Mouse (Mus musculus) telencephalon, adult 2 months (tissue): ENCODE measurements at regions not wholly inside any gene's neighbourhood (a gene's known extent, or its start where the extent isn't known, plus 50 kb on each side); places are given as distances from the start of the nearest gene placed in this dataset.

ENCODE experiments used
- DNase-seq: peaks from one replicate; pipeline ENCODE4 v3.0.0-alpha.2; 2011; ENCODE audit warnings: low read depth, low spot score

- no peak for DNase-seq
These were observed 172.7 kb upstream of the Klf4 start for GRCm38 (mm10) chr4:55704921-55705320.

GRCm38 (mm10) chr4:55703346-55703916 is 171.2 kb upstream of the Klf4 start:
- DNase-seq = no peak

GRCm38 (mm10) chr4:55701334-55701733 is 169.1 kb upstream of the Klf4 start:
- DNase-seq = no peak

- DNase-seq = no peak
These were observed 167.7 kb upstream of the Klf4 start for GRCm38 (mm10) chr4:55699917-55700316.

GRCm38 (mm10) chr4:55699161-55699560 is 166.9 kb upstream of the Klf4 start:
- DNase-seq = no peak

- peak; percentile 33 for DNase-seq
These were observed 164.8 kb upstream of the Klf4 start for GRCm38 (mm10) chr4:55697108-55697507.

- no peak for DNase-seq
These were observed 164.2 kb upstream of the Klf4 start for GRCm38 (mm10) chr4:55696428-55696827.

GRCm38 (mm10) chr4:55695246-55695645 is 163.0 kb upstream of the Klf4 start:
- no peak for DNase-seq

GRCm38 (mm10) chr4:55689479-55689878 is 157.2 kb upstream of the Klf4 start:
- no peak for DNase-seq

- no peak for DNase-seq
These were observed 154.5 kb upstream of the Klf4 start for GRCm38 (mm10) chr4:55686771-55687170.

- no peak for DNase-seq
These were observed 140.0 kb upstream of the Klf4 start for GRCm38 (mm10) chr4:55672288-55672687.

- DNase-seq = no peak
These were observed 138.0 kb upstream of the Klf4 start for GRCm38 (mm10) chr4:55670258-55670657.

GRCm38 (mm10) chr4:55664822-55665221 is 132.6 kb upstream of the Klf4 start:
- no peak for DNase-seq

GRCm38 (mm10) chr4:55663856-55664255 is 131.6 kb upstream of the Klf4 start:
- DNase-seq = no peak

- DNase-seq = no peak
These were observed 129.8 kb upstream of the Klf4 start for GRCm38 (mm10) chr4:55662041-55662440.

- DNase-seq = no peak
These were observed 126.6 kb upstream of the Klf4 start for GRCm38 (mm10) chr4:55658904-55659303.

- no peak for DNase-seq
These were observed 123.1 kb upstream of the Klf4 start for GRCm38 (mm10) chr4:55655329-55655728.

GRCm38 (mm10) chr4:55652628-55653027 is 120.4 kb upstream of the Klf4 start:
- no peak for DNase-seq

GRCm38 (mm10) chr4:55651811-55652410 is 119.6 kb upstream of the Klf4 start:
- no peak for DNase-seq

- peak; percentile 78 for DNase-seq
These were observed 118.9 kb upstream of the Klf4 start for GRCm38 (mm10) chr4:55651051-55651763.

- no peak for DNase-seq
These were observed 117.9 kb upstream of the Klf4 start for GRCm38 (mm10) chr4:55650186-55650585.

- no peak for DNase-seq
These were observed 116.1 kb upstream of the Klf4 start for GRCm38 (mm10) chr4:55648376-55648775.

- no peak for DNase-seq
These were observed 113.2 kb upstream of the Klf4 start for GRCm38 (mm10) chr4:55645432-55645831.
